Mouse (Mus musculus) retina, embryonic 14.5 days (tissue): ENCODE results near the gene Slc41a2.

Source experiments
- DNase-seq: peaks from one replicate; pipeline ENCODE4 v3.0.0-alpha.2; 2015; ENCODE audit warnings: low spot score

The Slc41a2 gene

DNA sequence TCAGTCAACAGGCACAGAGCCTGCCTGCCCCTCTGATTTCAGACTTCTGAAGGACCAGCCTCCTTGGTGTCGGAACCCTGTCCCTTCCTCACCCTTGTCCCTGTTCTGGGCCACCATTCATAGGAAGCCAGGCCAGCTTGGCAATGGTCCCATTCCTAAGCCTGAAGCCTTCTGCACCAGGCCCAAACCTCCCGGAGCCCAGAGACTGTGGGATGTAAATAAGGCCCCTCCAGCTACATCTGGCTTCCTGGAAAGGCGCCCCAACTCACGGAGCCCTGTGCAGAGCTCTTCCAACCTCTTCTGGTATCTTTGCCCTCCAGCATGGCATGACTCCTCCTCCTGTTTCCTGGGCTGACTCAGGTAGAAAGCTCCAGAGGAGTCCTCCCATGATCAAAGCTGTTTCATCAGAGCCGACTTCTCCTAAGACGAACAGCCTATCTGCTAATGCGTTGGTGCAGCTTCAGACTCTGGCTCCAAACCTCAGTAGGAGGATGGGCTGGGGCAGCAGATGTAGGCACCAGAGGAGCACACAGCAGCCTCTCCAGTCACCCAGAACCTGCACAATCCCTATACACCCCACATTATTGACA is 153.1 kb downstream of the Slc41a2 start:
- DNase-seq, result no peak

DNA sequence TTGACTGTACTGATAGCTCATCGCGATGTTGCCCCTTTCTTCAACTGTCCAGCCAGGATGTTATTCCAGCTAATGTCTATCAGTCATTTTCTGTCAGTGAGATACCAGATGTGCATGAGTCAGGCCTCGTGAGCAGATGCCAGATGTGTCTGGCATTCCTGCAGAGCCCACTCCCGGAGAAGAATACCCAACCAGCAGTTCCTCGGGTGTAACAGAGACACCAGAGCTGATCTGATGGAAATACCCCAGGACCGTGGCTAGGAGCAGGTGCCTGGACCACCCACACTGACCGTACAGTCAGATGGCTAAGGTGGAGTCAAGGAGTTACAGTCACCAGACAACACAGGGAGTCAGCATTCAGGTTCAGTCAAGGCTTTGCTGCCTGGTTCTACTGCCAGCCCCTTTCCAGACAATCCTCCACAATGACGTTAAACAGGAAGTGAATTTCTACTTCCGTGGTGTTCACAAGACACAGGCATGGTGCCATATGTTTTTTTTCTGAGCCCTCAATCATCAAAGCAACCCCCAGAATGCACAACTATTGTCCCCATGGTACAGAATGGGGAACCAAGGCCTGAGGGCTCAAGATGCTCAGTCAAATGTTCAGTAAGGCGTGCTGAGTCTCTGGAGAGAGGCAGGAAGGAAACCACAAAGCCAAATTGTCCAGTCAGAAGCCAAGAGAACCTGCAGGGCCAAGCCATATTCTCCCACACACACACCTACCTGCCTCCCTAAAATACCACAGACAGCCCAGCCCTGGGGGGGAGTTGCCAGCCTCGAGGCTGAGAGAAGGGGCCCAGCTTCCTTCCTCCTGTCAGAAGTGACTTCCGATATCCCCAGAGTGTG is 153.8 kb downstream of the Slc41a2 start:
- no peak for DNase-seq

- DNase-seq, result peak; percentile 89
Observed at GRCm38 (mm10) chr10:83182573-83182960, 155.1 kb downstream of the Slc41a2 start.

- DNase-seq, result peak; percentile 60
Observed at GRCm38 (mm10) chr10:83181831-83182572, 155.7 kb downstream of the Slc41a2 start.
